Mouse (Mus musculus) megakaryocyte, embryonic 14.5 days (primary cell): Measurements from ENCODE around the gene Itga5. TPM values are rescaled to one million over a fixed set of nuclear protein-coding genes. Genes with fewer than 3 reads are reported as not detected.

Source experiments
- H3K27me3 ChIP-seq: replicated peaks from 2 replicates; pipeline ENCODE3; 2012; ENCODE audit warnings: inconsistent platforms
- H3K36me3 ChIP-seq: replicated peaks from 2 replicates; pipeline ENCODE3; 2012; ENCODE audit warnings: low read length, inconsistent platforms, mixed read lengths
- H3K4me1 ChIP-seq: 2 replicates; pipeline ENCODE4 v1.6.1; 2012; ENCODE audit warnings: inconsistent platforms
- H3K4me3 ChIP-seq: replicated peaks from 2 replicates; pipeline ENCODE3; 2012; ENCODE audit warnings: moderate library complexity, mild to moderate bottlenecking, inconsistent platforms
- H3K9me3 ChIP-seq: 2 replicates; pipeline ENCODE4 v1.6.1; 2012; ENCODE audit warnings: inconsistent platforms
- FLI1 ChIP-seq: IDR thresholded peaks from 2 replicates; pipeline ENCODE4 v1.6.1; 2012; ENCODE audit warnings: low read length, inconsistent platforms, mixed read lengths
- GATA1 ChIP-seq: IDR thresholded peaks from 3 replicates; pipeline ENCODE4 v1.6.1; 2012; ENCODE audit warnings: mixed read lengths, low read length, inconsistent platforms, borderline replicate concordance
- polyA plus RNA-seq: library from polyadenylated mRNA; stranded (reverse); fragments of >175 nt; gene quantifications from 2 replicates; pipeline ENCODE4 v1.2.3, GENCODE M21; 2012; ENCODE audit warnings: low replicate concordance; ENCODE audit not compliant: insufficient read depth

Gene Itga5
- polyA plus RNA-seq, 1 experiment: 20.5 TPM

- Histone ChIP-seq H3K9me3 (no peaks in the 10 kb centered on the region), H3K4me3 (no peak overlapping the region), H3K36me3 (no peaks in the 10 kb centered on the region), H3K27me3 (peaks cover 27% of the 10 kb centered on the region), H3K4me1 (peaks cover 44% of the 10 kb centered on the region)
- TF ChIP-seq FLI1 (no peak), GATA1 (no peak)
These were observed 11.4 kb upstream of the Itga5 start for GRCm38 (mm10) chr15:103377752-103378664.

GRCm38 (mm10) chr15:103376837-103377269 is 10.3 kb upstream of the Itga5 start:
- TF ChIP-seq FLI1 (no peak), GATA1 (no peak)
- H3K4me3 ChIP-seq: no peak overlapping the region
- peaks cover 27% of the 10 kb centered on the region for H3K27me3 ChIP-seq
- H3K36me3 ChIP-seq: no peaks in the 10 kb centered on the region
- no peaks in the 10 kb centered on the region for H3K9me3 ChIP-seq
- peaks cover 34% of the 10 kb centered on the region for H3K4me1 ChIP-seq

GRCm38 (mm10) chr15:103375112-103375800 is 8.7 kb upstream of the Itga5 start:
- TF ChIP-seq FLI1: no peak
- TF ChIP-seq GATA1: no peak
- no peaks in the 10 kb centered on the region for H3K36me3 ChIP-seq
- H3K27me3 ChIP-seq: peaks cover 27% of the 10 kb centered on the region
- peaks cover 40% of the 10 kb centered on the region for H3K4me1 ChIP-seq
- no peak overlapping the region for H3K4me3 ChIP-seq
- no peaks in the 10 kb centered on the region for H3K9me3 ChIP-seq

- H3K9me3 ChIP-seq: no peaks in the 10 kb centered on the region
- H3K27me3 ChIP-seq: peaks cover 24% of the 10 kb centered on the region
- no peak for TF ChIP-seq GATA1
- no peak for TF ChIP-seq FLI1
- peaks cover 46% of the 10 kb centered on the region for H3K4me1 ChIP-seq
- H3K36me3 ChIP-seq: no peaks in the 10 kb centered on the region
- no peak overlapping the region for H3K4me3 ChIP-seq
These were observed 5.9 kb upstream of the Itga5 start for GRCm38 (mm10) chr15:103372461-103372860.

- Histone ChIP-seq H3K4me1 (peaks cover 48% of the 10 kb centered on the region), H3K27me3 (peaks cover 17% of the 10 kb centered on the region), H3K4me3 (no peak overlapping the region), H3K9me3 (no peaks in the 10 kb centered on the region), H3K36me3 (no peaks in the 10 kb centered on the region)
- TF ChIP-seq FLI1 (no peak), GATA1 (no peak)
These were observed 5.2 kb upstream of the Itga5 start for GRCm38 (mm10) chr15:103371741-103372140.

GRCm38 (mm10) chr15:103371208-103371607 is 4.6 kb upstream of the Itga5 start:
- no peak overlapping the region for H3K4me3 ChIP-seq
- no peaks in the 10 kb centered on the region for H3K36me3 ChIP-seq
- H3K9me3 ChIP-seq: no peaks in the 10 kb centered on the region
- H3K27me3 ChIP-seq: peaks cover 13% of the 10 kb centered on the region
- TF ChIP-seq FLI1 (no peak), GATA1 (no peak)
- H3K4me1 ChIP-seq: peaks cover 47% of the 10 kb centered on the region

- Histone ChIP-seq H3K4me1 (peaks cover 52% of the 10 kb centered on the region), H3K27me3 (peaks cover 7% of the 10 kb centered on the region), H3K36me3 (no peaks in the 10 kb centered on the region), H3K4me3 (peak overlapping the region; percentile 71), H3K9me3 (no peaks in the 10 kb centered on the region)
- no peak for TF ChIP-seq GATA1
These were observed 3.9 kb upstream of the Itga5 start for GRCm38 (mm10) chr15:103370462-103370861.

- Histone ChIP-seq H3K9me3 (no peaks in the 10 kb centered on the region), H3K4me3 (no peak overlapping the region), H3K27me3 (peaks cover 2% of the 10 kb centered on the region), H3K36me3 (no peaks in the 10 kb centered on the region), H3K4me1 (peaks cover 65% of the 10 kb centered on the region)
- TF ChIP-seq GATA1 (no peak), FLI1 (no peak)
These were observed 2.6 kb upstream of the Itga5 start for GRCm38 (mm10) chr15:103369123-103369522.

GRCm38 (mm10) chr15:103368179-103368940 is 1.8 kb upstream of the Itga5 start:
- peaks cover 73% of the 10 kb centered on the region for H3K4me1 ChIP-seq
- H3K4me3 ChIP-seq: peak overlapping the region; percentile 14
- no peaks in the 10 kb centered on the region for H3K9me3 ChIP-seq
- H3K27me3 ChIP-seq: peaks cover 2% of the 10 kb centered on the region
- H3K36me3 ChIP-seq: no peaks in the 10 kb centered on the region
- TF ChIP-seq FLI1: no peak
- no peak for TF ChIP-seq GATA1
